Mouse (Mus musculus) liver, embryonic 14.5 days (tissue): ENCODE measurements around the gene Trip12.

ENCODE experiments used
- CTCF ChIP-seq: IDR thresholded peaks from 2 replicates; pipeline ENCODE4 v1.5.1; 2016; ENCODE audit warnings: antibody characterized with exemption, low read depth, control low read depth
- EP300 ChIP-seq: IDR thresholded peaks from 2 replicates; pipeline ENCODE4 v1.6.1; 2016; ENCODE audit warnings: antibody characterized with exemption, low read depth

DNA sequence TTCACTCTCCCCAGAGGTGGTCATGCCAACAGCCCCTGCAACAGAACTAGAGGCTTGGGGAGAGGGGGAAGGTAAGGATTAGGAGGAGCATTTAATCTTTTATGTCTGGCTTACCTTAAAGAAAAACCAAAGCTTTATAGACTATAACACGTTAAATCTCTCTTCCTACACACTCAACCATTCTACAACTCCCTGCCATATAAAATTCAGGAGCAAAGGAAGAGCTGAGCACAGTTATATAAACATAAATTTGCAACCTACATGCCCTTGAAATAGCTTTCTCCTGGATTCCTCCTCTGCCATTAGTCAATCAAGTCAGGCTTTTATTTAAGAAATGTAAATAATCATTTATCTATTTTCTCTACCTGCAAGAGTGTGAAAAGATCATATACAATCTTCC is 62.9 kb downstream of the Trip12 start:
- TF ChIP-seq CTCF (no peak), EP300 (no peak)
